Mouse (Mus musculus) hindbrain, embryonic 16.5 days (tissue): ENCODE results near the gene Rhox4f. TPM values are rescaled to one million over a fixed set of nuclear protein-coding genes. Genes with fewer than 3 reads are reported as not detected.
"Not testable (repeated sequence)": the region's sequence is repeated elsewhere in the genome, so short reads cannot be mapped to it uniquely, and the experiment has no call there.

Experiments
- ATAC-seq: fragments of 200-750 bp; cut with Nextera tagmentation; 2 replicates; pipeline ENCODE4 v1.8.0; 2017; ENCODE audit warnings: moderate TSS enrichment, moderate library complexity
- H3K27ac ChIP-seq: fragments of 300-500 bp; sonication (generic); 2 replicates; pipeline ENCODE4 v1.5.1; 2014; ENCODE audit warnings: low read depth, mild to moderate bottlenecking, control low read depth, low read length, moderate library complexity
- H3K27me3 ChIP-seq: fragments of 300-500 bp; sonication (generic); replicated peaks from 2 replicates; pipeline ENCODE4 v1.6.1; 2014; ENCODE audit warnings: low read length; ENCODE audit not compliant: control insufficient read depth, insufficient read depth
- H3K36me3 ChIP-seq: fragments of 300-500 bp; sonication (generic); 2 replicates; pipeline ENCODE4 v1.6.1; 2014; ENCODE audit warnings: mild to moderate bottlenecking, low read length, moderate library complexity, mixed read lengths; ENCODE audit not compliant: control insufficient read depth, insufficient read depth
- H3K4me1 ChIP-seq: fragments of 300-500 bp; sonication (generic); 2 replicates; pipeline ENCODE4 v1.6.1; 2014; ENCODE audit warnings: low read depth, low read length; ENCODE audit not compliant: control insufficient read depth, insufficient read depth
- H3K4me2 ChIP-seq: fragments of 300-500 bp; sonication (generic); 2 replicates; pipeline ENCODE4 v1.6.1; 2014; ENCODE audit warnings: mild to moderate bottlenecking, low read length, control low read depth, moderate library complexity
- H3K4me3 ChIP-seq: fragments of 300-500 bp; sonication (generic); 2 replicates; pipeline ENCODE4 v1.5.1; 2014; ENCODE audit warnings: mild to moderate bottlenecking, low read length, control low read depth, moderate library complexity
- H3K9ac ChIP-seq: fragments of 300-500 bp; sonication (generic); 2 replicates; pipeline ENCODE4 v1.6.1; 2014; ENCODE audit warnings: low read depth, mild to moderate bottlenecking, control low read depth, low read length, moderate library complexity
- H3K9me3 ChIP-seq: fragments of 300-500 bp; sonication (generic); 2 replicates; pipeline ENCODE4 v1.6.1; 2014; ENCODE audit warnings: mild to moderate bottlenecking, low read length, moderate library complexity; ENCODE audit not compliant: control insufficient read depth
- WGBS: fragments of 180-500 bp; shearing (Covaris S2); extraction: QIAGEN DNeasy Blood & Tissue Kit; methylation state at CpG from one replicate; pipeline ENCODE4 v1.1.7; 2014; 5-methylcytosine and 5-hydroxymethylcytosine counted together
- polyA plus RNA-seq: library from polyadenylated mRNA; unstranded; fragments of >200 nt; fragmentation: Nextera tagmentation; extraction: Ambion mirVana; gene quantifications from 2 replicates; pipeline ENCODE4 v1.2.1, GENCODE M21; 2015

Rhox4f gene
- polyA plus RNA-seq, result not detected in 2 replicates

GRCm38 (mm10) chrX:37607604-37608003 lies at the start of gene Rhox4f:
Gene Rhox4f (minus strand): TSS chrX:37607704.
- ATAC-seq, H3K4me3 ChIP-seq, H3K4me1 ChIP-seq, H3K36me3 ChIP-seq, H3K27me3 ChIP-seq, H3K27ac ChIP-seq, H3K9me3 ChIP-seq, H3K9ac ChIP-seq, H3K4me2 ChIP-seq: not testable (repeated sequence)
- WGBS, result 93% methylated on average over 10 of the region's 19 CpGs

GRCm38 (mm10) chrX:37651227-37651626 lies 43.7 kb upstream of the Rhox4f start, which contains the start of gene Rhox4g:
Gene Rhox4g (minus strand): TSS chrX:37651327.
- H3K4me1 ChIP-seq, H3K27ac ChIP-seq, H3K9me3 ChIP-seq, H3K36me3 ChIP-seq, H3K4me2 ChIP-seq, H3K27me3 ChIP-seq, ATAC-seq, H3K4me3 ChIP-seq, H3K9ac ChIP-seq: not testable (repeated sequence)
- WGBS, result 91% methylated on average over 16 of the region's 20 CpGs

GRCm38 (mm10) chrX:37643370-37643769 lies 35.9 kb upstream of the Rhox4f start, which contains the start of gene Rhox2g:
Gene Rhox2g (minus strand): TSS chrX:37643470.
- not testable (repeated sequence) for H3K4me3 ChIP-seq, H3K27me3 ChIP-seq, H3K4me1 ChIP-seq, ATAC-seq, H3K36me3 ChIP-seq, H3K27ac ChIP-seq, H3K9ac ChIP-seq, H3K9me3 ChIP-seq, H3K4me2 ChIP-seq
- WGBS, result 95% methylated on average over 6 of the region's 6 CpGs

- WGBS, result 92% methylated on average over 2 of the region's 2 CpGs
- not testable (repeated sequence) for H3K9me3 ChIP-seq
Measured at GRCm38 (mm10) chrX:37628512-37628911, 21.0 kb upstream of the Rhox4f start, which contains the start of gene Rhox3g. Gene Rhox3g (minus strand): TSS chrX:37628612.

GRCm38 (mm10) chrX:37580692-37581091 lies 26.8 kb downstream of the Rhox4f start, which contains the start of gene Rhox3f:
Gene Rhox3f (plus strand): TSS chrX:37580992.
- H3K27me3 ChIP-seq, H3K4me3 ChIP-seq, H3K9me3 ChIP-seq, H3K4me2 ChIP-seq, ATAC-seq, H3K9ac ChIP-seq, H3K36me3 ChIP-seq, H3K4me1 ChIP-seq, H3K27ac ChIP-seq: not testable (repeated sequence)

More at GRCm38 (mm10) chrX:37628512-37628911, 21.0 kb upstream of the Rhox4f start, which contains the start of gene Rhox3g:
- not testable (repeated sequence) for H3K27ac ChIP-seq, H3K4me3 ChIP-seq, H3K4me1 ChIP-seq, H3K9ac ChIP-seq, H3K4me2 ChIP-seq, ATAC-seq, H3K36me3 ChIP-seq, H3K27me3 ChIP-seq

GRCm38 (mm10) chrX:37572638-37573037 lies 34.9 kb downstream of the Rhox4f start:
- H3K4me1 ChIP-seq, H3K36me3 ChIP-seq, H3K9me3 ChIP-seq, H3K9ac ChIP-seq, H3K27ac ChIP-seq, H3K4me2 ChIP-seq, H3K27me3 ChIP-seq, H3K4me3 ChIP-seq, ATAC-seq: not testable (repeated sequence)
- WGBS, result 80% methylated on average over 2 of the region's 2 CpGs

- not testable (repeated sequence) for ATAC-seq, H3K9ac ChIP-seq, H3K4me3 ChIP-seq, H3K9me3 ChIP-seq, H3K27ac ChIP-seq, H3K36me3 ChIP-seq, H3K4me1 ChIP-seq, H3K4me2 ChIP-seq, H3K27me3 ChIP-seq
- 89% methylated on average over 6 of the region's 8 CpGs for WGBS
Measured at GRCm38 (mm10) chrX:37571105-37571504, 36.4 kb downstream of the Rhox4f start, which contains the start of gene Rhox2f. Gene Rhox2f (plus strand): TSS chrX:37571405.

- H3K4me2 ChIP-seq, H3K36me3 ChIP-seq, H3K27ac ChIP-seq, H3K27me3 ChIP-seq, H3K4me1 ChIP-seq, H3K9me3 ChIP-seq, ATAC-seq, H3K4me3 ChIP-seq, H3K9ac ChIP-seq: not testable (repeated sequence)
- WGBS, result 97% methylated on average over 10 of the region's 18 CpGs
Measured at GRCm38 (mm10) chrX:37557112-37557511, 50.4 kb downstream of the Rhox4f start, which contains the start of gene Rhox4e. Gene Rhox4e (plus strand): TSS chrX:37557412.
